Mouse (Mus musculus): ENCODE data around the gene Pmf1. TPM values are rescaled to one million over a fixed set of nuclear protein-coding genes. Genes with fewer than 3 reads are reported as not detected.
"Not testable (repeated sequence)": the region's sequence is repeated elsewhere in the genome, so short reads cannot be mapped to it uniquely, and the experiment has no call there.

Pmf1 gene
- total and polyA plus RNA-seq, 2 experiments from 2014 or later = 39.4 to 47.2 TPM

- DNase-seq (ENCODE audit: low spot score) (peak; percentile 94), ATAC-seq (peak; percentile 44)
- 2% methylated on average over 2 of the region's 2 CpGs for WGBS
- Histone ChIP-seq H3K4me3 (ENCODE audit: low read length) (no peak overlapping the region), H3K27ac (no peak overlapping the region), H3K9me3 (ENCODE audit: low read length) (no peaks in the 10 kb centered on the region), H3K4me1 (ENCODE audit: insufficient read depth, low read length) (no peaks in the 10 kb centered on the region), H3K27me3 (ENCODE audit: insufficient read depth, low read length) (no peaks in the 10 kb centered on the region), H3K9ac (replicated peaks; ENCODE audit: low read length) (no peak overlapping the region), H3K36me3 (ENCODE audit: insufficient read depth, low read length) (peaks cover 9% of the 10 kb centered on the region), H3K4me2 (ENCODE audit: low read depth, low read length) (no peak overlapping the region)
- peak; percentile 93 for TF ChIP-seq CTCF (IDR thresholded peaks at IDR 0.05; ENCODE audit: low read depth)
Measured at GRCm38 (mm10) chr3:88407090-88407489, 3.0 kb downstream of the Pmf1 start.

GRCm38 (mm10) chr3:88403522-88404230 lies 6.5 kb downstream of the Pmf1 start:
- DNase-seq (ENCODE audit: low spot score) = no peak
- no peak for TF ChIP-seq CTCF (IDR thresholded peaks at IDR 0.05; ENCODE audit: low read depth)
- no peak for ATAC-seq

GRCm38 (mm10) chr3:88398666-88399065 lies 11.5 kb downstream of the Pmf1 start:
- no peaks in the 10 kb centered on the region for H3K36me3 ChIP-seq (ENCODE audit: insufficient read depth, low read length)
- H3K27me3 ChIP-seq (ENCODE audit: insufficient read depth, low read length) = no peaks in the 10 kb centered on the region
- ATAC-seq (peak; percentile 53; the same call in 1 of the 2 replicates), DNase-seq (ENCODE audit: low spot score) (peak; percentile 12)
- no peaks in the 10 kb centered on the region for H3K4me1 ChIP-seq (ENCODE audit: insufficient read depth, low read length)
- H3K9me3 ChIP-seq (ENCODE audit: low read length) = no peaks in the 10 kb centered on the region
- 63% methylated on average over 2 of the region's 2 CpGs for WGBS
- no peak overlapping the region for H3K9ac ChIP-seq (replicated peaks; ENCODE audit: low read length)
- no peak overlapping the region for H3K4me2 ChIP-seq (ENCODE audit: low read depth, low read length)
- no peak overlapping the region for H3K27ac ChIP-seq
- TF ChIP-seq CTCF (IDR thresholded peaks at IDR 0.05; ENCODE audit: low read depth) = no peak
- no peak overlapping the region for H3K4me3 ChIP-seq (ENCODE audit: low read length)

More at GRCm38 (mm10) chr3:88403522-88404230, 6.5 kb downstream of the Pmf1 start:
- no peak overlapping the region for H3K27ac ChIP-seq
- WGBS = 90% methylated on average over 10 of the region's 10 CpGs
- H3K4me1 ChIP-seq (ENCODE audit: insufficient read depth, low read length) = no peaks in the 10 kb centered on the region
- H3K9ac ChIP-seq (replicated peaks; ENCODE audit: low read length) = no peak overlapping the region
- H3K4me2 ChIP-seq (ENCODE audit: low read depth, low read length) = no peak overlapping the region
- H3K36me3 ChIP-seq (ENCODE audit: insufficient read depth, low read length) = no peaks in the 10 kb centered on the region
- no peak overlapping the region for H3K4me3 ChIP-seq (ENCODE audit: low read length)
- H3K9me3 ChIP-seq (ENCODE audit: low read length) = no peaks in the 10 kb centered on the region
- H3K27me3 ChIP-seq (ENCODE audit: insufficient read depth, low read length) = no peaks in the 10 kb centered on the region

- no peaks in the 10 kb centered on the region for H3K9me3 ChIP-seq (ENCODE audit: low read length)
- TF ChIP-seq CTCF (IDR thresholded peaks at IDR 0.05; ENCODE audit: low read depth) = no peak
- H3K4me1 ChIP-seq (ENCODE audit: insufficient read depth, low read length) = no peaks in the 10 kb centered on the region
- no peaks in the 10 kb centered on the region for H3K27me3 ChIP-seq (ENCODE audit: insufficient read depth, low read length)
- 93% methylated on average over 8 of the region's 8 CpGs for WGBS
- H3K4me3 ChIP-seq (ENCODE audit: low read length) = no peak overlapping the region
- H3K27ac ChIP-seq = no peak overlapping the region
- DNase-seq (ENCODE audit: low spot score) (no peak), ATAC-seq (no peak)
- H3K9ac ChIP-seq (replicated peaks; ENCODE audit: low read length) = no peak overlapping the region
- H3K4me2 ChIP-seq (ENCODE audit: low read depth, low read length) = no peak overlapping the region
- H3K36me3 ChIP-seq (ENCODE audit: insufficient read depth, low read length) = no peaks in the 10 kb centered on the region
Measured at GRCm38 (mm10) chr3:88395742-88396141, 14.4 kb downstream of the Pmf1 start.

- Histone ChIP-seq H3K9ac (replicated peaks; ENCODE audit: low read length) (no peak overlapping the region), H3K36me3 (ENCODE audit: insufficient read depth, low read length) (no peaks in the 10 kb centered on the region), H3K4me3 (ENCODE audit: low read length) (no peak overlapping the region), H3K27me3 (ENCODE audit: insufficient read depth, low read length) (no peaks in the 10 kb centered on the region), H3K4me2 (ENCODE audit: low read depth, low read length) (no peak overlapping the region), H3K27ac (no peak overlapping the region), H3K4me1 (ENCODE audit: insufficient read depth, low read length) (no peaks in the 10 kb centered on the region), H3K9me3 (ENCODE audit: low read length) (no peaks in the 10 kb centered on the region)
- 94% methylated on average over 6 of the region's 6 CpGs for WGBS
- no peak for TF ChIP-seq CTCF (IDR thresholded peaks at IDR 0.05; ENCODE audit: low read depth)
- no peak for DNase-seq (ENCODE audit: low spot score)
- no peak for ATAC-seq
Measured at GRCm38 (mm10) chr3:88395288-88395687, 14.8 kb downstream of the Pmf1 start.

GRCm38 (mm10) chr3:88393776-88394375 lies 16.3 kb downstream of the Pmf1 start:
- no peak for TF ChIP-seq CTCF (IDR thresholded peaks at IDR 0.05; ENCODE audit: low read depth)
- Histone ChIP-seq H3K4me1 (ENCODE audit: insufficient read depth, low read length) (no peaks in the 10 kb centered on the region), H3K9me3 (ENCODE audit: low read length) (no peaks in the 10 kb centered on the region), H3K9ac (replicated peaks; ENCODE audit: low read length) (no peak overlapping the region), H3K4me2 (ENCODE audit: low read depth, low read length) (no peak overlapping the region), H3K27ac (no peak overlapping the region), H3K4me3 (ENCODE audit: low read length) (no peak overlapping the region), H3K36me3 (ENCODE audit: insufficient read depth, low read length) (no peaks in the 10 kb centered on the region), H3K27me3 (ENCODE audit: insufficient read depth, low read length) (no peaks in the 10 kb centered on the region)
- 85% methylated on average over 9 of the region's 9 CpGs for WGBS
- ATAC-seq (no peak), DNase-seq (ENCODE audit: low spot score) (no peak)

GRCm38 (mm10) chr3:88384364-88384763 lies 25.8 kb downstream of the Pmf1 start, which contains the start of gene Bglap:
TSS of gene Bglap (minus strand) at chr3:88384464.
- no peaks in the 10 kb centered on the region for H3K9me3 ChIP-seq (ENCODE audit: low read length)
- H3K4me3 ChIP-seq (ENCODE audit: low read length) = no peak within 1 kb of the TSS
- H3K9ac ChIP-seq (replicated peaks; ENCODE audit: low read length) = no peak within 1 kb of the TSS
- H3K4me1 ChIP-seq (ENCODE audit: insufficient read depth, low read length) = no peaks in the 10 kb centered on the region
- ATAC-seq = no peak
- H3K36me3 ChIP-seq (ENCODE audit: insufficient read depth, low read length) = no peaks in the 10 kb centered on the region
- H3K4me2 ChIP-seq (ENCODE audit: low read depth, low read length) = no peak within 1 kb of the TSS
- TF ChIP-seq CTCF (IDR thresholded peaks at IDR 0.05; ENCODE audit: low read depth) = no peak
- H3K27ac ChIP-seq = no peak within 1 kb of the TSS
- no peaks in the 10 kb centered on the region for H3K27me3 ChIP-seq (ENCODE audit: insufficient read depth, low read length)
- 81% methylated on average over 5 of the region's 5 CpGs for WGBS
- no peak for DNase-seq (ENCODE audit: low spot score)

GRCm38 (mm10) chr3:88382383-88382782 lies 27.7 kb downstream of the Pmf1 start:
- 30% methylated on average over 2 of the region's 7 CpGs for WGBS
- H3K27me3 ChIP-seq (ENCODE audit: insufficient read depth, low read length); H3K9ac ChIP-seq (replicated peaks; ENCODE audit: low read length); H3K4me1 ChIP-seq (ENCODE audit: insufficient read depth, low read length); DNase-seq (ENCODE audit: low spot score); H3K4me3 ChIP-seq (ENCODE audit: low read length); H3K36me3 ChIP-seq (ENCODE audit: insufficient read depth, low read length); H3K9me3 ChIP-seq (ENCODE audit: low read length); H3K27ac ChIP-seq; H3K4me2 ChIP-seq (ENCODE audit: low read depth, low read length): not testable (repeated sequence)
- ATAC-seq = 0 out of 2 replicates have a peak, but pooled peaks have one; percentile 6

GRCm38 (mm10) chr3:88381389-88382315 lies 28.5 kb downstream of the Pmf1 start:
- H3K4me1 ChIP-seq (ENCODE audit: insufficient read depth, low read length); H3K9me3 ChIP-seq (ENCODE audit: low read length); H3K4me3 ChIP-seq (ENCODE audit: low read length); H3K27me3 ChIP-seq (ENCODE audit: insufficient read depth, low read length); H3K36me3 ChIP-seq (ENCODE audit: insufficient read depth, low read length); H3K9ac ChIP-seq (replicated peaks; ENCODE audit: low read length): not testable (repeated sequence)
- DNase-seq (ENCODE audit: low spot score) = peak; percentile 63
- Histone ChIP-seq H3K27ac (0 out of 2 replicates have a peak overlapping the region, but pooled peaks have one; percentile 26), H3K4me2 (ENCODE audit: low read depth, low read length) (peak overlapping the region; percentile 38; the same call in 1 of the 2 replicates)
- ATAC-seq = peak; percentile 88
- WGBS = 5% methylated on average over 21 of the region's 22 CpGs
